Mouse (Mus musculus) central nervous system, embryonic 11.5 days (tissue): Measurements from ENCODE around the gene Gsta2. TPM values are rescaled to one million over a fixed set of nuclear protein-coding genes. Genes with fewer than 3 reads are reported as not detected.

ENCODE experiments used
- polyA plus RNA-seq: library from polyadenylated mRNA; depleted of rRNA; stranded (reverse); fragments of >200 nt; gene quantifications from 2 replicates; pipeline ENCODE4 v1.2.3, GENCODE M21; 2012; rRNA removed

The Gsta2 gene
- polyA plus RNA-seq = not detected in 2 replicates

DNA sequence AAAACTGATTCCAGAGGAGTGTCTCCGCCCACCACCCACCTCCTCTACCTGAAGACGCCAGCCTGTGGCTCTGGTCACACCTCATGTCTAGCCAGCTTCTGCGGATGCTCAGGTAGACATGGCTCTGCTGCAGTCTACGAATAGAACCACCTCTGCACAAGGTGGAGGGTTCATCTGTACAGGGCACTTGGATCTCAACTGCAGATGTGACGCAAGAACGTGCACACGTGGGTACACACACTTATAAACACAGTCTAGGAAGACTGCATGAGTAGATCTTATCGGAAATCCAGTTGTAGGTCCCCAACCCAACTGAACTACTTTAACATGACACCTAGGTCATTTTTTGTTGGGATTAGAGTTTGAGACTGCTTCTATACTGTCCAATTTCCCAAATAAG lies at the start of gene Gsta2:
Gsta2 (minus strand) TSS at position 178 of the 400 bp plus-strand sequence.

DNA sequence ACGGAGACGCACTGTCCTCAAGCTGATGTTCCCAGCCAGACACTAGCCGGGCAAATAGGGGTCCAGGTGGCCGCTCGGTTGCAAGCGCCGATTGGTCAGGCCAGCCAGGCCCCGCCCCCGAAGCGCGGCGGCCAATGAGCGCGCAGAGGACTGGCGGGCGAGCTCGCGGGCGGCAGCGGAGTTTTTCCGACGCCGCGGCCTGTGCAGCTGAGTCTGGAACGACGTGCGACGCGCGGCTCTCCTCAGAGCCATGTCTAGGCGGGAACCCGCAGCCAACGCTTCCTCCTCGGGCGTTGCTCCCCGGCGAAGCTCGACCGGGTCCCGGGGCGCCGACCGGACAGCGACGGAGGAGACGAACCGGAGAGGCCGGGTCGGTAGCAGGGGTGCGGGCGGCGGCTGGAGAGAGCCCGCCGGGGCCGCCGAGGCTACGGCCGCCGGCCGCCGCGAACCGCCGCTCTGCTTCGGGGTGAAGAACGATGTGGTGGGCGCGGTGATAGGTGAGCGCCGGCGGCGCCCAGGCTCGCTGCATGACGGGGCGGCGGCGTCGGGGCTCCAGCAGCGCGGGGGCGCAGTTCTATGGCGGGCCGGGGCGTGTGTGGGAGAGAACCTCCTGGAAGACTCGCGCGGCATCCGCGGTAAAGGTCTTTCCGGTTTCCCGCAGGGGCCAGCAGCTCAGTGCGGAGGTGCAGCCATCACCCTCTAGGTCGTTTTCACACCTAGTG lies 40.2 kb upstream of the Gsta2 start, which contains the start of gene Ddx43:
Ddx43 (plus strand) TSS at position 148 of the 722 bp plus-strand sequence.

DNA sequence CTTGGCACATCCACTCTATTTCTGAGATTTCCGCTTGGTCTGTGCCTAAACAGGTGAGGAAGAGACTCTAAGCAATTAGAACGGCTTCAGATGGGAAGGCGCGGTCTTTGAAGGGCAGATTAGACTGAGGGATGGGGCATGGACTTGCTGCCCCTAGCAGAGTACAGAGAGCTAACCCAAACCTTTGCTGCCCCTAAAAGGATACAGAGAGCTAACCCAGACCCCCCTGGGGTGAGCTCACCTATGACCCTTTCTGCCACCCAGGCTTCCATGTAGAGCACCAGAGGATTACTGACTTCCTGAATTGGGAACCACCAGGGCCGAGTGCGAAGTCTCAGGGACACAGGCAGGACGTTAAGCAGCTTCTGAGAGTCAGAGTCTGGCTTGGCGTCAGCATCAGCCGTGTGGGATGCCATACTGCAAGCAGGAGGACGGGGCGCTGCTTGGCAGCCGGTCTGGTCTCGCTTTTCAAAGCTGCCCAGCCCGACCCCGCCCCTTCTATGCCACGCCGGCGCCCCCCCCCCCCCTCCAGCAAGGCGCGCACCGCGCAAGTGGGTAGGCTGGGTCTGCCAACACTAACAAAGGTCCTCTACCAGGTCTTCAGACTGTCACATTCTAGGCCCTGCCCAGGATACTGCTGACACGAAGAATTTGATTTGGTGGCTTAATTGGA lies 22.7 kb upstream of the Gsta2 start, which contains the start of gene Ooep:
Ooep (minus strand) TSS at position 613 of the 673 bp plus-strand sequence.

DNA sequence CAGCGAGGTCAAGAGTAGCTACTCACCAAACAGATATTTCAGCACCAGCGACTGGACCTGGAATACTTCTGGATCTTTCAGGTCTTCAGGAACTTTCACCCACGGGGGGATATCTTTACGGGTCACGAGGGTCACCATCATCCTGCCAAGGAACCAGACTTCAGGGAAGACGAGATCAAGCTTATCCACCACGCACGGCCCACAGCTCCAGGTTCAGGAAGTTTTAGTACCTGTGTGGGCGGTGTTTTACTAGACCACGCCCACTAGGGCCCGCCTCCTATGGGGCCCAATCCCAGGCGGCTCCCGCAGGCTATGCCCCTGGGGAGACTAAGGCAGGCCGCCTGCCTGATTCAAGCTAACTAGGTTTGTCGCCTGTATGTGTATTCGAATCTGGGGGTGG lies 12.4 kb upstream of the Gsta2 start, which contains the start of gene Dppa5a:
Dppa5a (minus strand) TSS at position 219 of the 400 bp plus-strand sequence.

DNA sequence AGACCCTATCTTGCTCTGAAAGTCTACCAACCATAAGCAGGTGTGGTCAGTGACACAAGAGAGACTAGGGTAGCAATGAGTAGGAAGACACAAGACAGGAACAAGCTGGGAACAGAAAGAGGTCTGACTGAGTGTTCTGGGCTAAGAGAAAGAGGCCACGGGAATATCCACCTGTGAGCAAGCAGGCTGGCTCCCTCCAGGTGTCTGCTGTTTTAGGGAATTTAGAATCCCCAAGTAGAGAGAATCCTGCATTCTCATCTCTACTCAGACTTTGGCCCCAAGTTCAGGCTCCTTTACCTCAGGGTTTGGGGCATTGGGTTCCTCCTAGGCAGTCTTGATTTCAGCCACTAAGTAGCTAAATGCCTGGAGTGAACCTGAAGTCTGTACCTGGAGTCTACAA lies 28.3 kb downstream of the Gsta2 start, which contains the start of gene Omt2b:
Omt2b (plus strand) TSS at position 301 of the 400 bp plus-strand sequence.

DNA sequence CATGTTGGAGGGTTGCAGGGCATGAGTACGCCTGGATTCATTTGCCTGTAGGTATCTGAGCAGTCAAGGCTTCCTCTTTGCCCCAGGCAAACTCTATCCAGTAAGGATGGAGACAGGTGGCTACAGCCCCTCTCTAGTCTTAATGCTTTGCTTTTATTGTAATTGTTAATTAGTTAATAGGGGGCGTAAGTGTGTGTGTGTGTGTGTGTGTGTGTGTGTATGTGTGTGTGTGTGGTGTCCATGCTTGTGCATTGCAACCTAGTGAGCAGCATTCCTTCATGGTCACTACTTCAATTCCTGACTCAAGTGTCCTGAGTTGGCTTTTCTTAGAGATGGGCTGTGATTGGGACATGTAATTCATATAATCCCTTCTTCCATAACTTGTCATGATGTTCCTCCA lies 40.9 kb downstream of the Gsta2 start, which contains the start of gene Omt2a:
Omt2a (minus strand) TSS at position 101 of the 400 bp plus-strand sequence.

DNA sequence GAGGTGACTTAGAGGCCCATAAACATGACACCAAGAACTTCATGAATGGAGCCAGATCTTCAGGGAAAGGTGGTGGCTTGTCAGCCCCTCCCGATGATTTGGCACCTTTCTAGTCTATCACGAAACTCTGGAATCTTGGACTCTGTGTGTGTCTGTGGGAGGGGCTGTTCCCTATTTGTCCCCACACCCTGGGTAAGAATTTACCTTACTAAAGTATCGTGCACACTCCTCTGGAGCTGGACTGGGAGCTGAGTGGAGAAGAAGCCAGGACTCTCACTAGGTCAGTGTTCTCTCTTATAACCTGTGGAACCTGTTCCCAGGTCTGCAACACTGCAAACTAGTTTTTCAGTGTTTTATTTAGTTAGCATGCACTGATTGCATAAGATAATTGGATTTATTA lies 65.9 kb downstream of the Gsta2 start, which contains the start of gene Gm10639:
Gm10639 (plus strand) TSS at position 201 of the 400 bp plus-strand sequence.

Other genes with a start within 250 kb of the Gsta2 start
- 30.4 and 38.4 TPM in 2 replicates for gene Fbxo9, start 246.7 kb downstream of the Gsta2 start, polyA plus RNA-seq
- 20.0 and 29.5 TPM in 2 replicates for gene Ick, start 246.6 kb downstream of the Gsta2 start, polyA plus RNA-seq
- 54.2 and 59.9 TPM in 2 replicates for gene Gsta4, start 173.0 kb downstream of the Gsta2 start, polyA plus RNA-seq
- gene Gsta1, start 125.1 kb downstream of the Gsta2 start, polyA plus RNA-seq = not detected in 2 replicates
- gene Gm3776, start 98.7 kb downstream of the Gsta2 start, polyA plus RNA-seq = not detected in 2 replicates
- gene Gm10639, start 65.9 kb downstream of the Gsta2 start, polyA plus RNA-seq = not detected in 2 replicates
- gene Omt2a, start 41.0 kb downstream of the Gsta2 start, polyA plus RNA-seq = not detected in 2 replicates
- gene Omt2b, start 28.2 kb downstream of the Gsta2 start, polyA plus RNA-seq = not detected in 2 replicates
- gene Dppa5a, start 12.4 kb upstream of the Gsta2 start, polyA plus RNA-seq = 0.48 and 2.1 TPM in 2 replicates
- gene Ooep, start 22.9 kb upstream of the Gsta2 start, polyA plus RNA-seq = 1.8 and 2.7 TPM in 2 replicates
- 0.37 and 0.42 TPM in 2 replicates for gene Ddx43, start 40.0 kb upstream of the Gsta2 start, polyA plus RNA-seq
- 0.56 and 0.96 TPM in 2 replicates for gene Cgas, start 87.4 kb upstream of the Gsta2 start, polyA plus RNA-seq
- 15.9 and 21.2 TPM in 2 replicates for gene Mto1, start 92.4 kb upstream of the Gsta2 start, polyA plus RNA-seq
- gene Gm17324, start 93.0 kb upstream of the Gsta2 start, polyA plus RNA-seq = 0.06 and 0.08 TPM in 2 replicates
- 10,218 and 10,405 TPM in 2 replicates for gene Eef1a1, start 133.4 kb upstream of the Gsta2 start, polyA plus RNA-seq
- 4.5 and 7.1 TPM in 2 replicates for gene Slc17a5, start 232.3 kb upstream of the Gsta2 start, polyA plus RNA-seq